Comparison of ENCODE assay signal across 25 mouse cellular contexts in the genomic region with DNA sequence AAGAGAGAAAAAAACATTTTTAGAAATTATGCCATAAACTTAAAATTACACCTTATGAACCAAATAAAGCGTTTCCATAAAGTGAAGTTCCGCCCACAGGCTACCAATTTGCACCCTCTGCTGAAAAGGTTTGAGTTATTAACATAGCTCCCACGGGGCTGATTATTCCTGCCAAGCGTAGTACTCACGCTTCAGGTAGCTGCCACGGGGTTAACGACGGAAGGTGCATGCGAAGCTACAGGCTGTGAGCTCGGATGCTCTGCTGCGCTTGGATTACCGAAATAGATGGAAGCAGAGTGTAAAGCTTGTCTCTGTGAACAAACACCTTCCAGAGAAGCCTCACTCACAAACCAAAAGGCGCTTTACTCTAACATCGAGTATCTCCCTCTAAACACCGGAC.
DNase-seq lines count a peak whose midpoint lies in the region; ATAC-seq lines count a peak whose summit lies in the region.
"Had no signal": no experiment of that assay in that cellular context is flagged by ENCODE, and none has a peak within 500 bp of the region (broad histone marks: within the 10 kb centered on the region; RNA-seq: fewer than 3 reads in every experiment).

No protein-coding gene starts in this region.

- H3K27me3 ChIP-seq in embryonic facial prominence, embryonic 14.5 days (replicated peaks; ENCODE audit: control insufficient read depth, insufficient read depth, low read length) = no peaks in the 10 kb centered on the region
- no peaks in the 10 kb centered on the region for H3K27me3 ChIP-seq in embryonic facial prominence, embryonic 10.5 days (replicated peaks; ENCODE audit: low read depth, poor library complexity, severe bottlenecking)
- no peaks in the 10 kb centered on the region for H3K27me3 ChIP-seq in midbrain, embryonic 15.5 days (replicated peaks)
- H3K27me3 ChIP-seq: forebrain, embryonic 13.5 days; heart, embryonic 12.5 days; liver, embryonic 15.5 days; lung, embryonic 15.5 days had no signal

- WGBS in embryonic facial prominence, embryonic 14.5 days = 87% methylated on average over 15 of the region's 15 CpGs
- 91% methylated on average over 15 of the region's 15 CpGs for WGBS in embryonic facial prominence, embryonic 10.5 days
- WGBS in midbrain, embryonic 15.5 days = 71% methylated on average over 15 of the region's 15 CpGs

- no peaks in the 10 kb centered on the region for H3K36me3 ChIP-seq in embryonic facial prominence, embryonic 14.5 days (ENCODE audit: control insufficient read depth, insufficient read depth, low read length)
- H3K36me3 ChIP-seq in embryonic facial prominence, embryonic 10.5 days (replicated peaks) = no peaks in the 10 kb centered on the region
- no peaks in the 10 kb centered on the region for H3K36me3 ChIP-seq in midbrain, embryonic 15.5 days (replicated peaks)
- H3K36me3 ChIP-seq: heart, embryonic 12.5 days; liver, embryonic 15.5 days; lung, embryonic 15.5 days had no signal

- H3K9me3 ChIP-seq in embryonic facial prominence, embryonic 14.5 days (ENCODE audit: control insufficient read depth, low read length) = no peaks in the 10 kb centered on the region
- no peaks in the 10 kb centered on the region for H3K9me3 ChIP-seq in embryonic facial prominence, embryonic 10.5 days
- H3K9me3 ChIP-seq in midbrain, embryonic 15.5 days = no peaks in the 10 kb centered on the region
- H3K9me3 ChIP-seq: forebrain, embryonic 13.5 days; heart, embryonic 12.5 days; liver, embryonic 15.5 days; lung, embryonic 15.5 days had no signal

- no peak overlapping the region for H3K9ac ChIP-seq in embryonic facial prominence, embryonic 14.5 days (ENCODE audit: low read depth, low read length)
- no peak overlapping the region for H3K9ac ChIP-seq in midbrain, embryonic 15.5 days
- H3K9ac ChIP-seq: forebrain, embryonic 13.5 days; heart, embryonic 12.5 days; liver, embryonic 15.5 days; lung, embryonic 15.5 days had no signal

- intact Hi-C loops in left cerebral cortex, postnatal 25 days (cut with DNase I) = no loop called here

- DNase-seq in embryonic facial prominence, embryonic 14.5 days (ENCODE audit: low spot score) = peak; percentile 40
- no peak for DNase-seq in embryonic facial prominence, embryonic 10.5 days (ENCODE audit: low spot score)
- peak; percentile 11 to 26 for DNase-seq in left cerebral cortex, adult 9 months (ENCODE audit: low spot score in 2 of 2)
- no peak for DNase-seq in left cerebral cortex, postnatal 25 days (ENCODE audit: low spot score in 2 of 2)
- DNase-seq in right cerebral cortex, adult 18-20 months = peak; percentile 19
- DNase-seq in right cerebral cortex, postnatal 25 days = no peak
- no peak for DNase-seq in thymus, adult 18-20 months
- DNase-seq: adrenal gland, postnatal 25 days; cerebellum, adult 11 months; cerebellum, adult 9-11 months; gastrocnemius, postnatal 10 days; heart, postnatal 10 days; kidney, adult 2 months; layer of hippocampus, adult 9-11 months; liver; lung, postnatal 36 days; spleen, adult 18-20 months had no signal

- H3K4me2 ChIP-seq in embryonic facial prominence, embryonic 14.5 days (ENCODE audit: low read depth, low read length) = no peak overlapping the region
- H3K4me2 ChIP-seq in midbrain, embryonic 15.5 days = 0 out of 2 replicates have a peak overlapping the region, but pooled peaks have one; percentile 6
- H3K4me2 ChIP-seq: forebrain, embryonic 13.5 days; heart, embryonic 12.5 days; liver, embryonic 15.5 days; lung, embryonic 15.5 days had no signal

- ATAC-seq in embryonic facial prominence, embryonic 14.5 days (ENCODE audit: low read depth) = no peak
- ATAC-seq in midbrain, embryonic 15.5 days (replicated peaks) = 0 out of 2 replicates have a peak, but pooled peaks have one; percentile 65
- ATAC-seq: forebrain, embryonic 13.5 days; inflammation-experienced regulatory T-cells, adult 6 months had no signal

- no peak overlapping the region for H3K27ac ChIP-seq in embryonic facial prominence, embryonic 14.5 days (replicated peaks; ENCODE audit: low read depth, low read length)
- no peak overlapping the region for H3K27ac ChIP-seq in embryonic facial prominence, embryonic 10.5 days (replicated peaks)
- H3K27ac ChIP-seq in midbrain, embryonic 15.5 days = no peak overlapping the region
- H3K27ac ChIP-seq: forebrain, embryonic 13.5 days; kidney, postnatal 0 days; liver, embryonic 15.5 days; lung, embryonic 15.5 days had no signal

- no peak overlapping the region for H3K4me3 ChIP-seq in embryonic facial prominence, embryonic 14.5 days (ENCODE audit: low read depth, low read length)
- H3K4me3 ChIP-seq in embryonic facial prominence, embryonic 10.5 days = no peak overlapping the region
- no peak overlapping the region for H3K4me3 ChIP-seq in midbrain, embryonic 15.5 days
- H3K4me3 ChIP-seq: forebrain, embryonic 13.5 days; heart, embryonic 12.5 days; liver, embryonic 15.5 days; lung, embryonic 15.5 days; megakaryocyte, embryonic 14.5 days had no signal

- H3K4me1 ChIP-seq in embryonic facial prominence, embryonic 14.5 days (ENCODE audit: control insufficient read depth, insufficient read depth, low read length) = peaks cover 4% of the 10 kb centered on the region; the same call in 1 of the 2 replicates
- H3K4me1 ChIP-seq in embryonic facial prominence, embryonic 10.5 days = peaks cover 19% of the 10 kb centered on the region
- H3K4me1 ChIP-seq in midbrain, embryonic 15.5 days = peaks cover 19% of the 10 kb centered on the region
- H3K4me1 ChIP-seq: liver, embryonic 15.5 days had no signal

Comparison
In these comparisons a context has a peak if more than half of its experiments do, and no peak if none do; other contexts are left out.
1. DNase-seq: peak in embryonic facial prominence, embryonic 14.5 days (single experiment), left cerebral cortex, adult 9 months (2 of 2) and right cerebral cortex, adult 18-20 months (single experiment); none in embryonic facial prominence, embryonic 10.5 days (single experiment), left cerebral cortex, postnatal 25 days (0 of 2), right cerebral cortex, postnatal 25 days (single experiment) and thymus, adult 18-20 months (0 of 2).